ENCODE assay signal across 15 mouse cellular contexts in genomic region chr1:71127171-71127570, GRCm38 (mm10). TPM values are rescaled to one million over a fixed set of nuclear protein-coding genes. Genes with fewer than 3 reads are reported as not detected.
DNase-seq lines count a peak whose midpoint lies in the region; TF ChIP-seq lines count a peak whose summit lies in the region.
"Had no signal": no experiment of that assay in that cellular context is flagged by ENCODE, and none has a peak within 500 bp of the region (broad histone marks: within the 10 kb centered on the region; RNA-seq: fewer than 3 reads in every experiment).

No protein-coding gene starts in this region.

- dilution Hi-C loops in CH12.LX (cut with MboI; ENCODE audit: extremely low pct_ligation_motif_present, extremely low pct_unique_long_range_greater_than_20kb, low sequenced_read_pairs) = no loop called here

- H3K79me2 ChIP-seq in CH12.LX (replicated peaks; ENCODE audit: control insufficient read depth, extremely low read depth, insufficient read depth, poor library complexity, severe bottlenecking) = no peaks in the 10 kb centered on the region

- no peak overlapping the region; the same call in 1 of the 2 replicates for H3K4me2 ChIP-seq in CH12.LX (ENCODE audit: insufficient read depth, low read depth, poor library complexity, severe bottlenecking)
- H3K4me2 ChIP-seq: embryonic facial prominence, embryonic 12.5 days; forebrain, embryonic 12.5 days had no signal

- peaks cover 3 to 31% of the 10 kb centered on the region in 2 experiments for H3K4me1 ChIP-seq in CH12.LX (ENCODE audit: control insufficient read depth in 1 of 2, insufficient read depth in 2 of 2)
- H3K4me1 ChIP-seq: embryonic facial prominence, embryonic 10.5 days; embryonic facial prominence, embryonic 12.5 days; forebrain, embryonic 12.5 days had no signal

- in situ Hi-C loops in CH12.LX (cut with MboI; ENCODE audit: low pct_ligation_motif_present, low pct_unique_long_range_greater_than_20kb, low sequenced_read_pairs) = no loop called here

- no peak overlapping the region for H3K27ac ChIP-seq in CH12.LX (ENCODE audit: insufficient read depth, low read depth)
- H3K27ac ChIP-seq: embryonic facial prominence, embryonic 10.5 days; embryonic facial prominence, embryonic 12.5 days; forebrain, embryonic 12.5 days had no signal

- no peak for TF ChIP-seq POLR2A in CH12.LX (IDR thresholded peaks at IDR 0.05; ENCODE audit: low read depth, low read length)

- TF ChIP-seq CTCF in CH12.LX (conservative IDR thresholded peaks at IDR 0.05 in 1 of 2, IDR thresholded peaks at IDR 0.05 in 1 of 2; ENCODE audit: low read depth in 2 of 2, low read length in 2 of 2) = no peak

- peak; percentile 41 for DNase-seq in A20 (ENCODE audit: low read depth, low spot score)
- DNase-seq in CH12.LX (ENCODE audit: extremely low read depth) = peak; percentile 44
- DNase-seq in splenic B cell, adult 2 months (ENCODE audit: low read depth, low spot score) = peak; percentile 72
- DNase-seq in adrenal gland, postnatal 14 days = no peak
- DNase-seq in adrenal gland, adult 8-10 months = no peak
- DNase-seq: adrenal gland, adult 2 months; adrenal gland, postnatal 25 days; cerebellum, adult 11 months; cerebellum, adult 18-20 months; cerebellum, adult 9-10 months; cerebellum, postnatal 10 days; cerebellum, postnatal 25 days had no signal

- no peak overlapping the region for H3K4me3 ChIP-seq in CH12.LX (replicated peaks in 1 of 3; ENCODE audit: low read depth in 2 of 3, low read length in 2 of 3, poor library complexity in 1 of 3)
- H3K4me3 ChIP-seq: embryonic facial prominence, embryonic 10.5 days; embryonic facial prominence, embryonic 12.5 days; forebrain, embryonic 12.5 days had no signal

- H3K27me3 ChIP-seq in CH12.LX (replicated peaks) = no peaks in the 10 kb centered on the region
- no peaks in the 10 kb centered on the region for H3K27me3 ChIP-seq in splenic B cell, adult 2 months (ENCODE audit: control insufficient read depth, insufficient read depth, low read length, poor library complexity, severe bottlenecking)
- H3K27me3 ChIP-seq: embryonic facial prominence, embryonic 12.5 days; forebrain, embryonic 12.5 days had no signal

- no peak overlapping the region for H3K9ac ChIP-seq in CH12.LX (ENCODE audit: insufficient read depth, low read depth)
- H3K9ac ChIP-seq: embryonic facial prominence, embryonic 12.5 days; forebrain, embryonic 12.5 days had no signal

- no peak for TF ChIP-seq RAD21 in CH12.LX (IDR thresholded peaks at IDR 0.05; ENCODE audit: low read depth, low read length)

- TF ChIP-seq EP300 in CH12.LX (IDR thresholded peaks at IDR 0.05; ENCODE audit: low read length) = 0 out of 2 replicates have a peak, but pooled peaks have one; percentile 29

- no peaks in the 10 kb centered on the region for H3K36me3 ChIP-seq in CH12.LX (replicated peaks in 1 of 2; ENCODE audit: control insufficient read depth in 1 of 2, insufficient read depth in 1 of 2, low read length in 1 of 2)
- no peaks in the 10 kb centered on the region for H3K36me3 ChIP-seq in splenic B cell, adult 2 months (ENCODE audit: control insufficient read depth, insufficient read depth, low read length, poor library complexity, severe bottlenecking)
- H3K36me3 ChIP-seq: embryonic facial prominence, embryonic 10.5 days; embryonic facial prominence, embryonic 12.5 days; forebrain, embryonic 12.5 days had no signal

- no peaks in the 10 kb centered on the region for H3K9me3 ChIP-seq in CH12.LX (replicated peaks; ENCODE audit: low read length)
- H3K9me3 ChIP-seq: embryonic facial prominence, embryonic 10.5 days; embryonic facial prominence, embryonic 12.5 days; forebrain, embryonic 12.5 days had no signal

TF ChIP-seq in CH12.LX, 34 proteins besides CTCF, POLR2A, EP300 and RAD21:
- TF ChIP-seq IRF4 (IDR thresholded peaks at IDR 0.05; ENCODE audit: low read depth, low read length) (peak; percentile 72), UBTF (IDR thresholded peaks at IDR 0.05; ENCODE audit: low read depth, low read length) (no peak), POLR2AphosphoS2 (IDR thresholded peaks at IDR 0.05; ENCODE audit: low read depth, low read length) (no peak), MYC (IDR thresholded peaks at IDR 0.05; ENCODE audit: low read depth, low read length) (0 out of 2 replicates have a peak, but pooled peaks have one; percentile 46), HCFC1 (IDR thresholded peaks at IDR 0.05; ENCODE audit: low read depth, low read length) (no peak), USF1 (IDR thresholded peaks at IDR 0.05; ENCODE audit: low read depth, low read length) (peak; percentile 50), MAX (IDR thresholded peaks at IDR 0.05; ENCODE audit: low read length) (peak; percentile 20; the same call in 1 of the 2 replicates), ETS1 (conservative IDR thresholded peaks at IDR 0.05; ENCODE audit: low read depth, low read length) (0 out of 2 replicates have a peak, but pooled peaks have one; percentile 8), ZMIZ1 (IDR thresholded peaks at IDR 0.05; ENCODE audit: low read depth, low read length) (no peak), USF2 (conservative IDR thresholded peaks at IDR 0.05; ENCODE audit: low read depth, low read length) (peak; percentile 38; the same call in 1 of the 2 replicates)

RNA-seq across cellular contexts. Expression of gene Bard1, which starts 24.2 kb away (rescaled TPM):
- total RNA-seq in CH12.LX (2012; rRNA removed) (9.5 and 9.9 TPM in 2 replicates), CH12.LX (2014; rRNA removed) (7.7 and 8.8 TPM in 2 replicates)
- polyA plus RNA-seq in CH12.LX (2012; ENCODE audit: insufficient read length, low read depth) = 6.4 and 7.1 TPM in 2 replicates
- 3.4 and 4.3 TPM in 2 replicates for total RNA-seq in adrenal gland, postnatal 14 days (2021)
- total RNA-seq in adrenal gland, adult 8-10 months (2022) = under 1 TPM; 0.59 to 0.94 (median 0.79) TPM

Comparison
In these comparisons a context has a peak if more than half of its experiments do, and no peak if none do; other contexts are left out.
1. DNase-seq: peak in A20 (single experiment), CH12.LX (single experiment) and splenic B cell, adult 2 months (single experiment); none in adrenal gland, postnatal 14 days (single experiment) and adrenal gland, adult 8-10 months (single experiment).